Mouse (Mus musculus): Measurements from ENCODE around the gene Prss54. TPM values are rescaled to one million over a fixed set of nuclear protein-coding genes. Genes with fewer than 3 reads are reported as not detected.

Prss54 gene
- polyA plus RNA-seq (2014; fragmentation: Illumina TruSeq; extraction: RNeasy Lipid Tissue Mini Kit (QIAGEN cat#74804); ENCODE audit: low read depth, low replicate concordance): not detected

DNA sequence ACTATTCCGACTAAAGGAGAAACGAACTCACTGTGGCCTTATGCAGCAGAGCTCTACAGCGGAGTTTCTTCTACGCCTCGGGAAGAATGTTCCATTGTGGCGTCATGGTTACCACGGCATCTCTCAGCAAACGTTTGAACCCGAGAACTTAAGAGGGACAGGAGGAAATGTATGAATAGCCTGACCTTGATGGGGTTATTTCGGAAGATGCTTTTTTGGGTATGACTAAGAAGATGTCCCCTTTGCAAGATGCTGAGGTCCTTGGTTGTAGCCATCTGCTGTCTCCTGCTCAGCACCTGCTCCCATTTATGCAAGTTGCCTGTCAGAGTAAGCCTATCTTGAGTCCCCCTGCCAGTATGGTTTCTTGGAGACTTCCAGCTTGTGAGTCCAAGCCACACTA, at the start of gene Prss54:
Gene Prss54, minus strand, starts transcription at position 101 of the 400 bp plus-strand sequence.

DNA sequence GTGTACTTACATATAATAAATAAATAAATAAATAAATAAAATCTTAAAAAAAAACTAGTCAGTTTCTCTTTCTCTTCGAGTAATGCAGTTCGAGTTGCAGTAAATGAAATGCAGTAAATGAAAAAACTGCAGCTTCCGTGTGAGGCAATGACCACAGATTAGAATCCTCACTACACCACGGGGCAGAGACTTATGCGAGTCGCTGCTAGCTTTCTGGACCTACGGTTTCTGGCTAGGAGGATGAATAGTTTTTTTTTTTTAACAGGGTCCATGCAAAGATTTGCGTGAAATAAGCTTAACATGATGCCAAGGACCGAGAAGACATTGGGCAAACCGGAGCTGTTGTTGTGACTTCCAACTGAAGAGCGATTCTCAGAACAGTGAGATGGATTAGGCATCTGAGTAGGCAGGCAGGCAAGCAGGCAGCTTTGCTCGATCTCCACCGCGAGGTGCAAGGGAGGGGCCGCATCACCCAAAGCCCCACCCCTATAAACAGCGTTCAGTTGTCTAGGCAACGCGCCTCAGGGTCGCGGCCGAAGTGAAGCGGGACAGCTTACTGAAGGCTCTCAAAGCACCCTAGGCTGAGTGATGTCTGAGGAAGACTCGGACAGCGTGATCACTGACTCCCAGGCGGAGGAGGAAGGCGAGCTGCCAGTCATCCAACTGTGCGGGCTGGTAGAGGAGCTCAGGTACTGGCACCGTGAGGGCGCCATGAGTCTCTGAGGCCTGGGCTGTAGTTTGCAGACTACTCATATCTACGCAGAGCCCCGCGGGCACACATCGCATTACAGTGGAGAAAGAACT, 42.4 kb downstream of the Prss54 start, which contains the start of gene Ccdc113:
Gene Ccdc113, plus strand, starts transcription at position 502 of the 804 bp plus-strand sequence.

Other genes with a start within 250 kb of the Prss54 start
- 6.0 TPM for gene Zfp319, start 244.4 kb downstream of the Prss54 start, polyA plus RNA-seq (2014; fragmentation: Illumina TruSeq; extraction: RNeasy Lipid Tissue Mini Kit (QIAGEN cat#74804); ENCODE audit: low read depth, low replicate concordance)
- 12.5 TPM for gene Usb1, start 244.1 kb downstream of the Prss54 start, polyA plus RNA-seq (2014; fragmentation: Illumina TruSeq; extraction: RNeasy Lipid Tissue Mini Kit (QIAGEN cat#74804); ENCODE audit: low read depth, low replicate concordance)
- gene Mmp15, start 224.1 kb downstream of the Prss54 start, polyA plus RNA-seq (2014; fragmentation: Illumina TruSeq; extraction: RNeasy Lipid Tissue Mini Kit (QIAGEN cat#74804); ENCODE audit: low read depth, low replicate concordance): 46.2 TPM
- gene Cfap20, start 141.5 kb downstream of the Prss54 start, polyA plus RNA-seq (2014; fragmentation: Illumina TruSeq; extraction: RNeasy Lipid Tissue Mini Kit (QIAGEN cat#74804); ENCODE audit: low read depth, low replicate concordance): 33.0 TPM
- 26.7 TPM for gene Csnk2a2, start 86.3 kb downstream of the Prss54 start, polyA plus RNA-seq (2014; fragmentation: Illumina TruSeq; extraction: RNeasy Lipid Tissue Mini Kit (QIAGEN cat#74804); ENCODE audit: low read depth, low replicate concordance)
- not detected for gene Ccdc113, start 42.3 kb downstream of the Prss54 start, polyA plus RNA-seq (2014; fragmentation: Illumina TruSeq; extraction: RNeasy Lipid Tissue Mini Kit (QIAGEN cat#74804); ENCODE audit: low read depth, low replicate concordance)
- gene Gins3, start 57.1 kb upstream of the Prss54 start, polyA plus RNA-seq (2014; fragmentation: Illumina TruSeq; extraction: RNeasy Lipid Tissue Mini Kit (QIAGEN cat#74804); ENCODE audit: low read depth, low replicate concordance): 1.4 TPM
- 311 TPM for gene Ndrg4, start 100.6 kb upstream of the Prss54 start, polyA plus RNA-seq (2014; fragmentation: Illumina TruSeq; extraction: RNeasy Lipid Tissue Mini Kit (QIAGEN cat#74804); ENCODE audit: low read depth, low replicate concordance)
- 31.6 TPM for gene Setd6, start 139.5 kb upstream of the Prss54 start, polyA plus RNA-seq (2014; fragmentation: Illumina TruSeq; extraction: RNeasy Lipid Tissue Mini Kit (QIAGEN cat#74804); ENCODE audit: low read depth, low replicate concordance)
- gene Cnot1, start 231.1 kb upstream of the Prss54 start, polyA plus RNA-seq (2014; fragmentation: Illumina TruSeq; extraction: RNeasy Lipid Tissue Mini Kit (QIAGEN cat#74804); ENCODE audit: low read depth, low replicate concordance): 74.4 TPM
- gene Sap18b, start 249.0 kb upstream of the Prss54 start, polyA plus RNA-seq (2014; fragmentation: Illumina TruSeq; extraction: RNeasy Lipid Tissue Mini Kit (QIAGEN cat#74804); ENCODE audit: low read depth, low replicate concordance): 68.0 TPM